Mouse (Mus musculus): Measurements from ENCODE around the gene AI467606.

The AI467606 gene

GRCm38 (mm10) chr7:127093914-127094313, 2.8 kb downstream of the AI467606 start:
- DNase-seq (ENCODE audit: low read depth, low spot score) = no peak

- DNase-seq (ENCODE audit: low read depth, low spot score) = no peak
Observed at GRCm38 (mm10) chr7:127096456-127096855, 5.3 kb downstream of the AI467606 start.

- DNase-seq (ENCODE audit: low read depth, low spot score) = no peak
Observed at GRCm38 (mm10) chr7:127098521-127098920, 7.4 kb downstream of the AI467606 start.

GRCm38 (mm10) chr7:127098950-127099349, 7.8 kb downstream of the AI467606 start:
- DNase-seq (ENCODE audit: low read depth, low spot score) = no peak

GRCm38 (mm10) chr7:127099528-127099927, 8.4 kb downstream of the AI467606 start:
- no peak for DNase-seq (ENCODE audit: low read depth, low spot score)

- no peak for DNase-seq (ENCODE audit: low read depth, low spot score)
Observed at GRCm38 (mm10) chr7:127101451-127102016, 10.4 kb downstream of the AI467606 start.

- DNase-seq (ENCODE audit: low read depth, low spot score) = no peak
Observed at GRCm38 (mm10) chr7:127102148-127102547, 11.0 kb downstream of the AI467606 start.

- no peak for DNase-seq (ENCODE audit: low read depth, low spot score)
Observed at GRCm38 (mm10) chr7:127103960-127104359, 12.8 kb downstream of the AI467606 start.

GRCm38 (mm10) chr7:127104560-127105332, 13.6 kb downstream of the AI467606 start:
- peak; percentile 95 for DNase-seq (ENCODE audit: low read depth, low spot score)

GRCm38 (mm10) chr7:127105551-127105950, 14.4 kb downstream of the AI467606 start:
- no peak for DNase-seq (ENCODE audit: low read depth, low spot score)

- DNase-seq (ENCODE audit: low read depth, low spot score) = peak; percentile 86
Observed at GRCm38 (mm10) chr7:127110239-127111007, 19.3 kb downstream of the AI467606 start.

- no peak for DNase-seq (ENCODE audit: low read depth, low spot score)
Observed at GRCm38 (mm10) chr7:127111461-127111860, 20.3 kb downstream of the AI467606 start.

- no peak for DNase-seq (ENCODE audit: low read depth, low spot score)
Observed at GRCm38 (mm10) chr7:127112251-127112841, 21.2 kb downstream of the AI467606 start.

- no peak for DNase-seq (ENCODE audit: low read depth, low spot score)
Observed at GRCm38 (mm10) chr7:127112921-127113597, 21.9 kb downstream of the AI467606 start.

GRCm38 (mm10) chr7:127113614-127114259, 22.6 kb downstream of the AI467606 start:
- DNase-seq (ENCODE audit: low read depth, low spot score) = no peak

- DNase-seq (ENCODE audit: low read depth, low spot score) = no peak
Observed at GRCm38 (mm10) chr7:127114920-127115319, 23.8 kb downstream of the AI467606 start.

- DNase-seq (ENCODE audit: low read depth, low spot score) = no peak
Observed at GRCm38 (mm10) chr7:127116331-127116935, 25.3 kb downstream of the AI467606 start.

GRCm38 (mm10) chr7:127117948-127118347, 26.8 kb downstream of the AI467606 start:
- DNase-seq (ENCODE audit: low read depth, low spot score) = peak; percentile 28

- no peak for DNase-seq (ENCODE audit: low read depth, low spot score)
Observed at GRCm38 (mm10) chr7:127118671-127119445, 27.7 kb downstream of the AI467606 start.

Data from forelimb bud, embryonic 11.5 days (tissue).